Mouse (Mus musculus): ENCODE data around the gene Elmod1.

Elmod1 gene

DNA sequence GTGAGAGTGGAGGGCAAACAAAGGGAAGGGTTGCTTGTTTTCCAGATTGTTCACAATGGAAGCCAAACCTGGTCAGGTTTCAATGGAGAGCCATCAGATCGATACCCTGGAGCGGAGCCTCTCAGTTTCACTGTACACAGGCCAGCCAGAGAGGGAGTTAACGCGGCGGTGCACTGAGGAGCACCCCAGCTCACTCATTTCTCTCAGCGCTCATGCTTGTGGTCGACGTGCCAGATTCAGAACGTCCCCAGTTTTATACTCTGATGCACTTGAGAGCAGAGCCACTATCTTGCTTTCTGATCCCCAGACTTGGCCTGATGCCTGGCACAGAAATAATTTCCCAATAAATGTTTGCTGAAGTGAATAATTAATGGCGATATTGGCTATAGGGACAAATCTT is 68.3 kb downstream of the Elmod1 start:
- no peak for DNase-seq (ENCODE audit: low spot score)

DNA sequence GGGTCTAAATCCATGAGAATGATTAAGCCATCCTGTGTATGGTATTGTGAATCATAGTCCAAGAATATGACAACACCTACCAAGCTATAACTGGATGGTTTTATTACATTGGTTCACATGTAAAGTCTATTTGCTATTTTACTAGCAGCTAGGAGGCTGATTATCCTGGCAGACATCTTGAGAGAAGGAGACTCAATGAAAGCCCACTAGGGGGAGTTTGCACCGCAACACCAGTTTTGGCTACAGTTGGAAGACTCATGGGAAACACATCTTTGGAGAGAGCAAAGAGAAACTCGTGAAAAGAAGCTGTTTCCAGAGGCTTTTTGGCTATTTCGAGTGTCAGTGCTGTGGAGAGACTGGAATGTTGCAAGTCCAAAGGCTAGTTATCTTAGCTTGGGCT is 69.7 kb downstream of the Elmod1 start:
- no peak for DNase-seq (ENCODE audit: low spot score)

DNA sequence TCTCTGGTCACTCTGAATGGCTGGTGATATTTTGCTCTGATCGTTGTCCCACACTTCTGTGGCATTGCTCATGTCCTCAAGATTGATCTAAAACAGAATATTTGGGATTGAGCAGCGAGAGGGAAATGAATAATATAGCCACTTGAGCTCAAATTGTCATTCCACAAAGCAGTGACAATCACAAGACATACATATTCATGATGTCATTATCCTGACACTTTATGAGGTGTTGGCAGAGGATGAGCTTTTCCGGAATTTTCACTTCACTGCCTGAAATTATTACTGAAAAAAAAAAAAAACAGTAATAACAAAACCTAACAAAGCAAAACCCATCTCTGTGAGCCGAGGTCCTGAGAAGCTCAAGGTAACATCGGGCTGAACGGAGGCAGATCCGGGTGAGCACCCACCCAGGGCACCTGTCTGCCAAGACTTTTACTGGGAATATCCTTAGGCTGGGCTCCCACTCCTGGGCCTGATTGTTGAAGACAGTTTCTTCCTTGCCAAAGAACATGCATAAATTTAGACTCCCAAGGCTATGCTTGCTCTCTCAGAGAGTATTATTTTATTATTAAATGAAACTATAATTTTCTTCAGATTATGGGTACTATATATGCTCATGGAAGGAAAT is 71.8 kb downstream of the Elmod1 start:
- DNase-seq (ENCODE audit: low spot score) = no peak

DNA sequence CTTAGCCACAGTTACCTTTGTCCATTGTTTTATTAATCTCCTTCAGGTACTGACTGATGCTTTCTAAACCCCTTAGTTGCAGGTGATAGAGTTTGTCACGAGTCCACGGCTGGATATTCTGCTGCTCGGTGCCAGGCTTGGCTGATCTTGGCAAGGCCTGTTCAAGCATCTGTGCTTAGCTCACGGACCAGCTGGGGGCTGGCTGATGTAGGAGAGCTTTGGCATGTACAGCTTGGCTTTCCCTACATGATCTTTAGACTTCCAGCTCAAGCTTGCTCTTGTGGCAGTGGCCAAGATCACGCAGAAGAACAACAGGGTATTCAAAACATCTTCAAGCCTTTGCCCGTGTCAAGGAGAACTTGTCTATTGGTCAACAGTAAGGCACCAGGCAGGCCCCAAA is 75.3 kb downstream of the Elmod1 start:
- peak; percentile 65 for DNase-seq (ENCODE audit: low spot score)

DNA sequence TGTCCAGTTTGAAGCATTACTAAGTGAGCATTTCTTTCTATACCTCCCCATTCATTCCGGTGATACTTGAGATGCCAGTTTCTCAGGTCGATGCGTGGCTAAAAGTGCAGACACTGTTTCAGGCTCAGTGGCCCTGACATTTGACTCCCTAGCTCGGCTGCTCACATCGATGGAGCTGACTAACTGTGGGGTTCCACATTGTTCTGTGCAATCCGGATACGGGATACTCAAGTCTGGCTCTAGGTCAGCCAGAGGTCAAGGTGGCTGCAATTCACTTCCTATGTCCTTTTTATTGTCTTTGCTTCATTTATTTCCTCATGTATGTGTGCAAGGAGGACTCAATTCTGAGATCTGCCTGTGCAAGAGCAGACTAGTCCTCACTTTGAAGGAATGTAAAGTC is 79.3 kb downstream of the Elmod1 start:
- no peak for DNase-seq (ENCODE audit: low spot score)

DNA sequence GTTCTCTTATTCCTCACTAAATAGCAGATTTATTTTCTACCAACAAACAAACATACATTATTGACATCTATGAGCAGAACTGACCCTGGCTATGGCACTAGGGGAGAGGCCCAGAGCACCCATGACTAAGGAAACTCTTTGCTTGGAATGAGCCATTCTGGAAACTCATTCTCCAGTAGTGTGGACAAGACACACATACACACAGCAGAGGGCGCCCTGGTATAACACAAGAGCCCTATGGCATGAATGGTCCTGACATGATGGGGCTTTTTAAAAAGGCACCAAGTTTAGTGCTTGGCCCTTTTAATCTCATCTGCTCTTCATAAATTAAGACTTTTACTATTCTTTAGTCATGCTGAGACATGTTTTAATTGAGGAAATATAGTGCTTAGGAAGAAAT is 85.0 kb downstream of the Elmod1 start:
- peak; percentile 77 for DNase-seq (ENCODE audit: low spot score)

DNA sequence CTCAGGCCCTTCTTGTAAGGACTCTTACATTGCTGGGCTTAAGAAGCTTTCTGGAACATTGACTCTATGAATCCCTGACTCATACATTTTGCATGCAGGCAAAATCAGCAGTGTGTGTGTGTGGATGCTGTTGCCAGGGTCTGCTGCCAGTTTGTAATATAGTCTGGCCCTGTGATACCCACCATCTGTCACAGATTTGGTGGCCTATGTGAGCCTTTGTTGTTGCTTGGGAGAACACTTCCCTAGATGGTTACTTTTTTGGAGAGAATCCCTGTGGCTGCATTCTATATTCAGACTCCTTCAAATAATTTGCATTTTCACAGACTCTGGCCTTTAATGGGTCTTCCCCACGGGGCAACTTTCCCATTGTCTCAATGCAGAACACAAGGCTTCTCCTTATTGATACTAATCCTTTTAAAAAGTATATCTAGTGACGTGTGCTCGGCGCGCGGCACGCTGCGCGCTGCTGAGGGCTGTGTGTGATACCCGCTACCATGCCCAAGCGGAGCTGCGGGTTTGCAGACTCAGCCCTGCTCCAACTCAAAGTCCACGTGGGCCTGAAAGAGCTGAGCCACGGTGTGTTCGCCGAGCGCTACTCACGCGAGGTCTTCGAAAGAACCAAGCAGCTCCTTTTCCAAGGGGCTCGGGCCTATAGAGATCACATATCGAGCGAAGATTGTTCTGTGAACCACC is 91.4 kb downstream of the Elmod1 start:
- no peak for DNase-seq (ENCODE audit: low spot score)

DNA sequence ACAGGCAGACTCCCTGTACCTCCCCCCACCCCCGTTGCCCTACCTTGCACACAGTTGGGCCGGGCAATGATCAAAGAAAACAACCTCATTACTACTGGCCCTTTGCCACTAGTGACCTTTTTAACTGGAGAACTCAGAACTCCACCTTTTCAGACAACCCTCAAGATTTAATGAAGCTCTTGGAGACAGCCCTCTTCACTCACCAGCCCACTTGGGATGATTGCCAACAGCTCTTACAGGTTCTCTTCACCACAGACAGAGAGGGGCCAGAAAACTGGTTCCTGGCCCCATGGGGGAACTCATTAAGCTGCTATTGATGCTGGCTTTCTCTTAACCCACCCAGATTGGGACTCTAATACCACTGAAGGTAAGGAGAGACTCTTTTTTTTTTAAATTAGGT is 97.7 kb downstream of the Elmod1 start:
- no peak for DNase-seq (ENCODE audit: low spot score)

DNA sequence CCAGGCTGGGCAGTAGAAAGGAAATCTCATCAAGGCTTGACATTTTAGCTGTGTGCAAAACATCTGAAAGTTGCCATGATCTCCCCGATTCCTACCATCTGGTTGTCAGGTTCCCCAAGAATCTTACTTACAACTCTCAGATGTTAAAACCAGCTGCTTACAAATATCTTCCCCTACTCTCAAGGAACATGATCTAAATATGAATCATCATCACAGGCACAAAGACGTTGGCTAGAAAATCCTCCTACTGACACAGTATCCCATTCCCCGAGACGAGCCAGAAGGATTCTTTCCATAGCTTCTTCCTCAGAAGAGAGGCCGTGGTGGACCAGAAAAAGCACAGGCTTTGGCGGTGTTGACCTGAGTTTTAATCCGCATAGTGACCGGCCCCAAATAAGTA is 101.9 kb downstream of the Elmod1 start:
- DNase-seq (ENCODE audit: low spot score) = no peak
